Mouse (Mus musculus): ENCODE results near the gene Dtx3. TPM values are rescaled to one million over a fixed set of nuclear protein-coding genes. Genes with fewer than 3 reads are reported as not detected.
A peak's percentile ranks its signal among the peaks of the same experiment; 100 is the strongest.

Dtx3 gene
- polyA plus RNA-seq, 1 experiment from 2014 or later, result 117 TPM

- peaks cover 24% of the 10 kb centered on the region for H3K4me1 ChIP-seq (ENCODE audit: control insufficient read depth, insufficient read depth, low read length)
- no peaks in the 10 kb centered on the region for H3K9me3 ChIP-seq (ENCODE audit: control insufficient read depth, low read length)
- H3K27me3 ChIP-seq (ENCODE audit: control insufficient read depth, insufficient read depth, low read length), result peaks cover 33% of the 10 kb centered on the region
- no peak overlapping the region for H3K27ac ChIP-seq (ENCODE audit: low read depth, low read length)
- peak overlapping the region; percentile 45 for H3K4me2 ChIP-seq (replicated peaks; ENCODE audit: low read depth, low read length)
- H3K4me3 ChIP-seq (ENCODE audit: low read length), result peak overlapping the region; percentile 26
- ATAC-seq (ENCODE audit: low FRiP score, low TSS enrichment), result no peak
- 2% methylated on average over 41 of the region's 41 CpGs for WGBS
- H3K36me3 ChIP-seq (ENCODE audit: control insufficient read depth, insufficient read depth, low read length), result peaks cover 2% of the 10 kb centered on the region; the same call in 1 of the 2 replicates
- H3K9ac ChIP-seq (ENCODE audit: low read depth, low read length), result no peak overlapping the region
These were observed 17.1 kb downstream of the Dtx3 start for GRCm38 (mm10) chr10:127178286-127179027.

- Histone ChIP-seq H3K27ac (ENCODE audit: low read depth, low read length) (no peak overlapping the region), H3K9ac (ENCODE audit: low read depth, low read length) (no peak overlapping the region), H3K27me3 (ENCODE audit: control insufficient read depth, insufficient read depth, low read length) (peaks cover 33% of the 10 kb centered on the region), H3K4me1 (ENCODE audit: control insufficient read depth, insufficient read depth, low read length) (peaks cover 24% of the 10 kb centered on the region), H3K36me3 (ENCODE audit: control insufficient read depth, insufficient read depth, low read length) (peaks cover under 1% of the 10 kb centered on the region; the same call in 1 of the 2 replicates), H3K4me3 (ENCODE audit: low read length) (peak overlapping the region; percentile 26), H3K9me3 (ENCODE audit: control insufficient read depth, low read length) (no peaks in the 10 kb centered on the region), H3K4me2 (replicated peaks; ENCODE audit: low read depth, low read length) (peak overlapping the region; percentile 45)
- ATAC-seq (ENCODE audit: low FRiP score, low TSS enrichment), result peak; percentile 66
- WGBS, result under 1% methylated on average over 23 of the region's 23 CpGs
These were observed 17.8 kb downstream of the Dtx3 start for GRCm38 (mm10) chr10:127177719-127178118.

DNA sequence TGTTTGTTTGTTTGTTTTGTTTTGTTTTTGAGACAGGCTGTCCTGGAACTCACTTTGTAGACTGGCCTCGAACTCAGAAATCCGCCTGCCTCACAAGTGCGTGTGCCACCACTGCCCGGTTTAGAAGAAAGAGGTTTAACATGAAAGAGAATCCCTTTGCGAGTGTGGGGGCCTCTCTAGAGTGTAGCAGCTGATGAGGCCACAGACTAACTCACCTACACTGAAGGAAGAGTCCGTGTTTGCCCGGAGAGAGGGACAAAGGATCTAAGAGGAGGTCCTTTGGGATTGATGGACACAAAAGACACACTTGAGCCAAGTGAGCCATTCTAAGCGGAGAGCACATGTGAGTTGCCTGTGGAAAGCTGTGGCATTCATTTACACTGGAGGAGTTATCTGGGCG lies 18.3 kb downstream of the Dtx3 start:
- ATAC-seq (ENCODE audit: low FRiP score, low TSS enrichment), result no peak
- Histone ChIP-seq H3K9ac (ENCODE audit: low read depth, low read length) (no peak overlapping the region), H3K4me1 (ENCODE audit: control insufficient read depth, insufficient read depth, low read length) (peaks cover 24% of the 10 kb centered on the region), H3K4me2 (replicated peaks; ENCODE audit: low read depth, low read length) (peak overlapping the region; percentile 45; the same call in 1 of the 2 replicates), H3K9me3 (ENCODE audit: control insufficient read depth, low read length) (no peaks in the 10 kb centered on the region), H3K36me3 (ENCODE audit: control insufficient read depth, insufficient read depth, low read length) (no peaks in the 10 kb centered on the region), H3K4me3 (ENCODE audit: low read length) (no peak overlapping the region), H3K27ac (ENCODE audit: low read depth, low read length) (no peak overlapping the region), H3K27me3 (ENCODE audit: control insufficient read depth, insufficient read depth, low read length) (peaks cover 33% of the 10 kb centered on the region)
- WGBS, result 26% methylated on average over 9 of the region's 9 CpGs

DNA sequence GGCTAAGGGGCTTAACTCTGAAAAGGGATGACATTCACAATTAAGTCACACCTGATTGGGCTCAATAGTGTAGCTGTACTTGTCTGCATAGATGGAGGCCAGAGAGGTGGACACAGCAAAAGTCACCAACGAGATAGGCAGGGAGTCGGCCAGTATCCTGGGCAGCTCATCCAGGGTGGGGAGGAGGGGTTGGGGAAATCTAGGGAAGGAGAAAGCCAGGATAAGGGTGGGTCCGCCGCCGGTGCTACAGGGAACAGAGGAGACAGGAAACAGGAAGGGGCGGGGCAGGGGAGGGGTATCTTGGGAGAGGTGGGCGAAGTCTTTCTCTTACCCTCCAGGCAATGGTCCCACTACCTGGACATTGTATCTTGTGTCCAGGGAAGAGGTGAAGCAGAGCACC lies 18.8 kb downstream of the Dtx3 start:
- H3K9me3 ChIP-seq (ENCODE audit: control insufficient read depth, low read length), result no peaks in the 10 kb centered on the region
- WGBS, result 6% methylated on average over 7 of the region's 7 CpGs
- 0 out of 2 replicates have a peak overlapping the region, but pooled peaks have one; percentile 1 for H3K4me3 ChIP-seq (ENCODE audit: low read length)
- no peak overlapping the region for H3K9ac ChIP-seq (ENCODE audit: low read depth, low read length)
- H3K4me1 ChIP-seq (ENCODE audit: control insufficient read depth, insufficient read depth, low read length), result peaks cover 24% of the 10 kb centered on the region
- ATAC-seq (ENCODE audit: low FRiP score, low TSS enrichment), result no peak
- peaks cover 37% of the 10 kb centered on the region for H3K27me3 ChIP-seq (ENCODE audit: control insufficient read depth, insufficient read depth, low read length)
- H3K36me3 ChIP-seq (ENCODE audit: control insufficient read depth, insufficient read depth, low read length), result no peaks in the 10 kb centered on the region
- H3K27ac ChIP-seq (ENCODE audit: low read depth, low read length), result no peak overlapping the region
- peak overlapping the region; percentile 19 for H3K4me2 ChIP-seq (replicated peaks; ENCODE audit: low read depth, low read length)

GRCm38 (mm10) chr10:127176228-127176627 lies 19.3 kb downstream of the Dtx3 start:
- no peak for ATAC-seq (ENCODE audit: low FRiP score, low TSS enrichment)
- Histone ChIP-seq H3K4me3 (ENCODE audit: low read length) (no peak overlapping the region), H3K27me3 (ENCODE audit: control insufficient read depth, insufficient read depth, low read length) (peaks cover 36% of the 10 kb centered on the region), H3K9ac (ENCODE audit: low read depth, low read length) (no peak overlapping the region), H3K36me3 (ENCODE audit: control insufficient read depth, insufficient read depth, low read length) (no peaks in the 10 kb centered on the region), H3K4me2 (replicated peaks; ENCODE audit: low read depth, low read length) (no peak overlapping the region), H3K4me1 (ENCODE audit: control insufficient read depth, insufficient read depth, low read length) (peaks cover 24% of the 10 kb centered on the region), H3K9me3 (ENCODE audit: control insufficient read depth, low read length) (no peaks in the 10 kb centered on the region), H3K27ac (ENCODE audit: low read depth, low read length) (no peak overlapping the region)
- 40% methylated on average over 3 of the region's 3 CpGs for WGBS

DNA sequence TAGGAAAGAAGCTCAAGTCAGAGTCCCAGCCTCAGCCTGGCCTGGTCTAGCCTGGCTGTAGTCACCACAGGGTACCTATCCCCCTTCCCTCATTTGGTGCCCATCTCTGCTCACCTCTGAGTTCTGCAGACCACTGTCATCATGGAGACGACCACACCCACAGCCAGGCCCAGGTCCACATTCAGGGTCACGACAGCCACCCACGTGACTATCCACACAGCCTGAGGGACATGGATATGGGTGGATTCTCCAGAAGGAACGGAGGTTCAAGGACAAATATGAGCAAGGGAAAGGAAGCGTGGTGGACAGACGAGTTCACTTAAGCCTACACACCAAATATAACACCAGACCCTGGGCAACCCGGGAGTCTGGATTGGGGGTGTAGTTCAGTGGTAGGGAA lies 21.4 kb downstream of the Dtx3 start:
- Histone ChIP-seq H3K36me3 (ENCODE audit: control insufficient read depth, insufficient read depth, low read length) (no peaks in the 10 kb centered on the region), H3K4me2 (replicated peaks; ENCODE audit: low read depth, low read length) (no peak overlapping the region), H3K27me3 (ENCODE audit: control insufficient read depth, insufficient read depth, low read length) (peaks cover 40% of the 10 kb centered on the region), H3K4me3 (ENCODE audit: low read length) (no peak overlapping the region), H3K9me3 (ENCODE audit: control insufficient read depth, low read length) (no peaks in the 10 kb centered on the region), H3K9ac (ENCODE audit: low read depth, low read length) (no peak overlapping the region), H3K27ac (ENCODE audit: low read depth, low read length) (no peak overlapping the region), H3K4me1 (ENCODE audit: control insufficient read depth, insufficient read depth, low read length) (peaks cover 19% of the 10 kb centered on the region)
- 91% methylated on average over 7 of the region's 7 CpGs for WGBS
- ATAC-seq (ENCODE audit: low FRiP score, low TSS enrichment), result no peak

- H3K27ac ChIP-seq (ENCODE audit: low read depth, low read length), result no peak overlapping the region
- peaks cover 15% of the 10 kb centered on the region for H3K4me1 ChIP-seq (ENCODE audit: control insufficient read depth, insufficient read depth, low read length)
- H3K36me3 ChIP-seq (ENCODE audit: control insufficient read depth, insufficient read depth, low read length), result no peaks in the 10 kb centered on the region
- ATAC-seq (ENCODE audit: low FRiP score, low TSS enrichment), result no peak
- WGBS, result 84% methylated on average over 16 of the region's 16 CpGs
- H3K9ac ChIP-seq (ENCODE audit: low read depth, low read length), result no peak overlapping the region
- no peak overlapping the region for H3K4me3 ChIP-seq (ENCODE audit: low read length)
- H3K27me3 ChIP-seq (ENCODE audit: control insufficient read depth, insufficient read depth, low read length), result peaks cover 37% of the 10 kb centered on the region
- H3K9me3 ChIP-seq (ENCODE audit: control insufficient read depth, low read length), result no peaks in the 10 kb centered on the region
- no peak overlapping the region for H3K4me2 ChIP-seq (replicated peaks; ENCODE audit: low read depth, low read length)
These were observed 22.1 kb downstream of the Dtx3 start for GRCm38 (mm10) chr10:127173148-127174065.

DNA sequence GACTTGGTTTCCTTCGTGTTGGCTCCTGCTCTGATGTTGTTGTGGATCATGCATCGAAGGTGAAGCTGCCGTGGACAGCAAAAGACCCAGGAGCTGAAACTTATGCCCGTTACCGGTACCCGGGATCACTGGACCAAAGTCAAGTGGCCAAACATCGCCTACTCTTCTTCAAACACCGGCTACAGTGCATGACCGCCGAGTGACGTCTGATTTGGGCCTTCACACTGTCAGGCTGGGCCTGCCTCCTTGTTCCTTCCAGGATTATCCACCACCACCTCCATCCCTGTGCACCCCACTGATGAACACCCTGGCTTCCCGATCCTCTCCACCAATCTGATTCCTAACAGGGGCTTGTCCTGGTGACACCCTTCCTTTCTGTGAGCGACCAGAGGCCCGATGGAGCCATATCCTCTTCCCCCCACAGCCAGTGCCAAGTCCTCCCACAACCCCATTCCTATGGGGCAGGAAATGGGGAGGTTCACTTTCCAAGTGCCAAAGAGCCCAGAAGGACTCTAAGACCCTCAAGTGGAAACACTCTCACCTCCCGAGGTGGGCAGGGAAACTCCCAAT lies 23.8 kb downstream of the Dtx3 start:
- no peak overlapping the region for H3K27ac ChIP-seq (ENCODE audit: low read depth, low read length)
- no peak overlapping the region for H3K9ac ChIP-seq (ENCODE audit: low read depth, low read length)
- peaks cover 15% of the 10 kb centered on the region for H3K4me1 ChIP-seq (ENCODE audit: control insufficient read depth, insufficient read depth, low read length)
- no peak overlapping the region for H3K4me3 ChIP-seq (ENCODE audit: low read length)
- ATAC-seq (ENCODE audit: low FRiP score, low TSS enrichment), result no peak
- peaks cover 39% of the 10 kb centered on the region for H3K27me3 ChIP-seq (ENCODE audit: control insufficient read depth, insufficient read depth, low read length)
- H3K4me2 ChIP-seq (replicated peaks; ENCODE audit: low read depth, low read length), result no peak overlapping the region
- WGBS, result 88% methylated on average over 15 of the region's 15 CpGs
- no peaks in the 10 kb centered on the region for H3K36me3 ChIP-seq (ENCODE audit: control insufficient read depth, insufficient read depth, low read length)
- H3K9me3 ChIP-seq (ENCODE audit: control insufficient read depth, low read length), result no peaks in the 10 kb centered on the region

All from kidney, embryonic 14.5 days (tissue).